Mouse (Mus musculus) midbrain, embryonic 15.5 days (tissue): Measurements from ENCODE around the gene Fscb. TPM values are rescaled to one million over a fixed set of nuclear protein-coding genes. Genes with fewer than 3 reads are reported as not detected.
A peak's percentile ranks its signal among the peaks of the same experiment; 100 is the strongest.

Experiments
- ATAC-seq: fragments of 200-750 bp; cut with Nextera tagmentation; replicated peaks from 2 replicates; pipeline ENCODE4 v1.8.0; 2017; ENCODE audit warnings: moderate TSS enrichment
- H3K27ac ChIP-seq: fragments of 300-500 bp; sonication (generic); 2 replicates; pipeline ENCODE4 v1.5.1; 2015; ENCODE audit warnings: mild to moderate bottlenecking, inconsistent platforms
- H3K27me3 ChIP-seq: fragments of 300-500 bp; sonication (generic); replicated peaks from 2 replicates; pipeline ENCODE4 v1.6.1; 2015; ENCODE audit warnings: inconsistent platforms
- H3K36me3 ChIP-seq: fragments of 300-500 bp; sonication (generic); replicated peaks from 2 replicates; pipeline ENCODE4 v1.6.1; 2015; ENCODE audit warnings: inconsistent platforms
- H3K4me1 ChIP-seq: fragments of 300-500 bp; sonication (generic); 2 replicates; pipeline ENCODE4 v1.6.1; 2015; ENCODE audit warnings: inconsistent platforms
- H3K4me2 ChIP-seq: fragments of 300-500 bp; sonication (generic); 2 replicates; pipeline ENCODE4 v1.6.1; 2015; ENCODE audit warnings: inconsistent platforms, mild to moderate bottlenecking, moderate library complexity
- H3K4me3 ChIP-seq: fragments of 300-500 bp; sonication (generic); 2 replicates; pipeline ENCODE4 v1.5.1; 2015; ENCODE audit warnings: mild to moderate bottlenecking, inconsistent platforms
- H3K9ac ChIP-seq: fragments of 300-500 bp; sonication (generic); 2 replicates; pipeline ENCODE4 v1.6.1; 2015; ENCODE audit warnings: mild to moderate bottlenecking, inconsistent platforms
- H3K9me3 ChIP-seq: fragments of 300-500 bp; sonication (generic); 2 replicates; pipeline ENCODE4 v1.6.1; 2016; ENCODE audit warnings: inconsistent platforms
- WGBS: fragments of 180-500 bp; shearing (Covaris S2); methylation state at CpG from one replicate; pipeline ENCODE4 v1.1.7; 2015; ENCODE audit warnings: mixed read lengths; 5-methylcytosine and 5-hydroxymethylcytosine counted together
- polyA plus RNA-seq: library from polyadenylated mRNA; unstranded; fragments of >200 nt; fragmentation: Nextera tagmentation; extraction: Ambion mirVana; gene quantifications from 2 replicates; pipeline ENCODE4 v1.2.1, GENCODE M21; 2015

Gene Fscb
- polyA plus RNA-seq: not detected in 2 replicates

GRCm38 (mm10) chr12:64474590-64474989 lies at the start of gene Fscb:
Gene Fscb (minus strand): TSS chr12:64474690.
- no peak within 1 kb of the TSS for H3K9ac ChIP-seq
- H3K36me3 ChIP-seq: no peaks in the 10 kb centered on the region
- 81% methylated on average over 1 of the region's 1 CpGs for WGBS
- no peak within 1 kb of the TSS for H3K27ac ChIP-seq
- H3K4me1 ChIP-seq: no peaks in the 10 kb centered on the region
- H3K27me3 ChIP-seq: no peaks in the 10 kb centered on the region
- H3K9me3 ChIP-seq: no peaks in the 10 kb centered on the region
- no peak within 1 kb of the TSS for H3K4me3 ChIP-seq
- no peak within 1 kb of the TSS for H3K4me2 ChIP-seq
- ATAC-seq: no peak

GRCm38 (mm10) chr12:64516775-64517174 lies 42.3 kb upstream of the Fscb start:
- no peak overlapping the region for H3K27ac ChIP-seq
- H3K9me3 ChIP-seq: no peaks in the 10 kb centered on the region
- ATAC-seq: no peak
- no peak overlapping the region for H3K9ac ChIP-seq
- no peak overlapping the region for H3K4me3 ChIP-seq
- H3K4me2 ChIP-seq: no peak overlapping the region
- no peaks in the 10 kb centered on the region for H3K27me3 ChIP-seq
- WGBS: 72% methylated on average over 2 of the region's 2 CpGs
- no peaks in the 10 kb centered on the region for H3K36me3 ChIP-seq
- no peaks in the 10 kb centered on the region for H3K4me1 ChIP-seq

GRCm38 (mm10) chr12:64513439-64513838 lies 38.9 kb upstream of the Fscb start:
- Histone ChIP-seq H3K27ac (no peak overlapping the region), H3K9ac (no peak overlapping the region), H3K36me3 (no peaks in the 10 kb centered on the region), H3K27me3 (no peaks in the 10 kb centered on the region), H3K4me2 (no peak overlapping the region), H3K4me1 (no peaks in the 10 kb centered on the region), H3K4me3 (no peak overlapping the region), H3K9me3 (no peaks in the 10 kb centered on the region)
- ATAC-seq: no peak
- WGBS: 60% methylated on average over 1 of the region's 1 CpGs

- Histone ChIP-seq H3K27ac (no peak overlapping the region), H3K36me3 (no peaks in the 10 kb centered on the region), H3K4me2 (no peak overlapping the region), H3K9me3 (no peaks in the 10 kb centered on the region), H3K27me3 (no peaks in the 10 kb centered on the region), H3K4me3 (no peak overlapping the region), H3K4me1 (no peaks in the 10 kb centered on the region), H3K9ac (no peak overlapping the region)
- WGBS: 90% methylated on average over 5 of the region's 5 CpGs
- ATAC-seq: no peak
Observed at GRCm38 (mm10) chr12:64497706-64498105, 23.2 kb upstream of the Fscb start.

- whole genome bisulfite sequencing: 80% methylated on average over 1 of the region's 1 CpGs
- Histone ChIP-seq H3K27ac (no peak overlapping the region), H3K27me3 (no peaks in the 10 kb centered on the region), H3K4me3 (no peak overlapping the region), H3K4me2 (no peak overlapping the region), H3K4me1 (no peaks in the 10 kb centered on the region), H3K9me3 (no peaks in the 10 kb centered on the region), H3K36me3 (no peaks in the 10 kb centered on the region), H3K9ac (no peak overlapping the region)
- ATAC-seq: no peak
Observed at GRCm38 (mm10) chr12:64473615-64474014, 875 bp downstream of the Fscb start.

GRCm38 (mm10) chr12:64473136-64473535 lies 1.4 kb downstream of the Fscb start:
- no peak overlapping the region for H3K4me3 ChIP-seq
- H3K9ac ChIP-seq: no peak overlapping the region
- H3K27me3 ChIP-seq: no peaks in the 10 kb centered on the region
- ATAC-seq: no peak
- 95% methylated on average over 1 of the region's 1 CpGs for WGBS
- no peaks in the 10 kb centered on the region for H3K9me3 ChIP-seq
- no peaks in the 10 kb centered on the region for H3K4me1 ChIP-seq
- H3K4me2 ChIP-seq: no peak overlapping the region
- no peak overlapping the region for H3K27ac ChIP-seq
- H3K36me3 ChIP-seq: no peaks in the 10 kb centered on the region

- Histone ChIP-seq H3K36me3 (no peaks in the 10 kb centered on the region), H3K4me1 (no peaks in the 10 kb centered on the region), H3K4me2 (no peak overlapping the region), H3K9me3 (no peaks in the 10 kb centered on the region), H3K27ac (no peak overlapping the region), H3K27me3 (no peaks in the 10 kb centered on the region), H3K4me3 (no peak overlapping the region), H3K9ac (no peak overlapping the region)
- ATAC-seq: no peak
Observed at GRCm38 (mm10) chr12:64455228-64455627, 19.3 kb downstream of the Fscb start.

- ATAC-seq: no peak
- Histone ChIP-seq H3K27me3 (no peaks in the 10 kb centered on the region), H3K27ac (no peak overlapping the region), H3K4me2 (no peak overlapping the region), H3K4me1 (no peaks in the 10 kb centered on the region), H3K9me3 (no peaks in the 10 kb centered on the region), H3K9ac (no peak overlapping the region), H3K4me3 (no peak overlapping the region), H3K36me3 (no peaks in the 10 kb centered on the region)
- WGBS: 74% methylated on average over 9 of the region's 9 CpGs
Observed at GRCm38 (mm10) chr12:64449911-64450310, 24.6 kb downstream of the Fscb start.

GRCm38 (mm10) chr12:64436675-64437074 lies 37.8 kb downstream of the Fscb start:
- no peaks in the 10 kb centered on the region for H3K9me3 ChIP-seq
- H3K27ac ChIP-seq: no peak overlapping the region
- H3K4me3 ChIP-seq: no peak overlapping the region
- no peak overlapping the region for H3K4me2 ChIP-seq
- no peaks in the 10 kb centered on the region for H3K4me1 ChIP-seq
- no peaks in the 10 kb centered on the region for H3K36me3 ChIP-seq
- no peak overlapping the region for H3K9ac ChIP-seq
- H3K27me3 ChIP-seq: no peaks in the 10 kb centered on the region
- ATAC-seq: peak; percentile 24; the same call in 1 of the 2 replicates
- 46% methylated on average over 2 of the region's 2 CpGs for WGBS
